Mouse (Mus musculus) megakaryocyte, embryonic 14.5 days (primary cell): Measurements from ENCODE around the gene Igfbp4. TPM values are rescaled to one million over a fixed set of nuclear protein-coding genes. Genes with fewer than 3 reads are reported as not detected.

Experiments used
- H3K27me3 ChIP-seq: replicated peaks from 2 replicates; pipeline ENCODE3; 2012; ENCODE audit warnings: inconsistent platforms
- H3K36me3 ChIP-seq: replicated peaks from 2 replicates; pipeline ENCODE3; 2012; ENCODE audit warnings: low read length, inconsistent platforms, mixed read lengths
- H3K4me1 ChIP-seq: 2 replicates; pipeline ENCODE4 v1.6.1; 2012; ENCODE audit warnings: inconsistent platforms
- H3K4me3 ChIP-seq: replicated peaks from 2 replicates; pipeline ENCODE3; 2012; ENCODE audit warnings: moderate library complexity, mild to moderate bottlenecking, inconsistent platforms
- H3K9me3 ChIP-seq: 2 replicates; pipeline ENCODE4 v1.6.1; 2012; ENCODE audit warnings: inconsistent platforms
- FLI1 ChIP-seq: IDR thresholded peaks from 2 replicates; pipeline ENCODE4 v1.6.1; 2012; ENCODE audit warnings: low read length, inconsistent platforms, mixed read lengths
- GATA1 ChIP-seq: IDR thresholded peaks from 3 replicates; pipeline ENCODE4 v1.6.1; 2012; ENCODE audit warnings: mixed read lengths, low read length, inconsistent platforms, borderline replicate concordance
- polyA plus RNA-seq: library from polyadenylated mRNA; stranded (reverse); fragments of >175 nt; gene quantifications from 2 replicates; pipeline ENCODE4 v1.2.3, GENCODE M21; 2012; ENCODE audit warnings: low replicate concordance; ENCODE audit not compliant: insufficient read depth

The Igfbp4 gene
- polyA plus RNA-seq, 1 experiment: 111 TPM

DNA sequence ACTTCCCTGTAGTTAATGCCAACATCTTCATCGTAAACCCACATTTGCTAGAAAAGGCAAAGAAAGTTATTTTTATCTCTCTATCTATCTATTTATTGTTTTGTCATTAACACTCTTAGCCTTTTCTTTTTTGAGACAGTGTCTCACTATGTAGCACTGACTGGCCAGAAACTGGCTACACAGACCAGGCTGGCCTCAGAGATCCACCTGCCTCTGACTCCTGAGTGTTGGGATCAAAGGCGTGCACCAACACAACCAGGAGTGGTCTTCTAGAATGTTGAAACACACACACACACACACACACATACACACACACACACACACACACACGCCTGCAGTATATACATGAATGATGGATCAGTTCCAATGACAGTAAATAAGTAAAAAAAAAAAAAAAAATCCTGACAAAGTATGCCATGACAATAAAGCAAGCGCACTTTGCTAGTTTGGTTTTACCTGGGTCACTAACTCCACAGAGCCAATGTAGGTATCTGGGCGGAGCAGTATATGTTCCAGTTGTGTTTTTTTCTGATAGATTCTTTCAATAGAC lies 18.6 kb upstream of the Igfbp4 start:
- Histone ChIP-seq H3K27me3 (no peaks in the 10 kb centered on the region), H3K4me3 (peak overlapping the region; percentile 95), H3K4me1 (peaks cover 36% of the 10 kb centered on the region), H3K9me3 (no peaks in the 10 kb centered on the region), H3K36me3 (peaks cover 45% of the 10 kb centered on the region)
- TF ChIP-seq GATA1 (no peak), FLI1 (no peak)

DNA sequence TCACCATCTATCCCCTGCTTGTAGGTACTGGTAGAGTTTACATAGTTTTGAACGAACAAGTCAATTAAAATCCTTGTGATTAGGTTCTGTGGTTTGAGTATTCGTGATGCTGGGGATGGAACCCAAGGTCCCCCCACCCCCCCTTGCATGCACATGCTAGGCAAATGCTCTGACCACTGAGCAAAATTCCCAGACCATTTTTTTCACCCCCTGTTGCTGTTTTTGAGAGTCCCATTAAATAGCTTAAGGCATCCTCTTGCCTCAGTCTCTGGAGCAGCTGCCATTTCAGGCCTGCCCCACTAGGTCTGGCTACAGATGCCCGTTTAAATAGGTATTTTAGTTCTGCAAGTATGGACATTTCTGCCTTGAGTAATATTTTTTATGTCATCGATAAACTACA lies 17.9 kb upstream of the Igfbp4 start:
- no peak for TF ChIP-seq GATA1
- no peak for TF ChIP-seq FLI1
- no peaks in the 10 kb centered on the region for H3K27me3 ChIP-seq
- peaks cover 39% of the 10 kb centered on the region for H3K36me3 ChIP-seq
- H3K4me3 ChIP-seq: peak overlapping the region; percentile 95
- peaks cover 36% of the 10 kb centered on the region for H3K4me1 ChIP-seq
- no peaks in the 10 kb centered on the region for H3K9me3 ChIP-seq

GRCm38 (mm10) chr11:99023500-99024467 lies 17.3 kb upstream of the Igfbp4 start, which contains the start of gene Top2a:
Gene Top2a, minus strand, starts transcription at chr11:99024189.
- TF ChIP-seq FLI1: peak; percentile 48; the same call in 1 of the 2 replicates
- peak; percentile 92; the same call in 2 of the 3 replicates for TF ChIP-seq GATA1
- H3K4me1 ChIP-seq: peaks cover 40% of the 10 kb centered on the region
- H3K4me3 ChIP-seq: peak within 1 kb of the TSS; percentile 95
- no peaks in the 10 kb centered on the region; the same call in 1 of the 2 replicates for H3K9me3 ChIP-seq
- no peaks in the 10 kb centered on the region for H3K27me3 ChIP-seq
- H3K36me3 ChIP-seq: peaks cover 32% of the 10 kb centered on the region

- TF ChIP-seq GATA1: no peak
- Histone ChIP-seq H3K27me3 (no peaks in the 10 kb centered on the region), H3K4me1 (peaks cover 42% of the 10 kb centered on the region), H3K4me3 (peak overlapping the region; percentile 95), H3K9me3 (no peaks in the 10 kb centered on the region; the same call in 1 of the 2 replicates), H3K36me3 (peaks cover 24% of the 10 kb centered on the region)
These were observed 16.4 kb upstream of the Igfbp4 start for GRCm38 (mm10) chr11:99024468-99025134.

DNA sequence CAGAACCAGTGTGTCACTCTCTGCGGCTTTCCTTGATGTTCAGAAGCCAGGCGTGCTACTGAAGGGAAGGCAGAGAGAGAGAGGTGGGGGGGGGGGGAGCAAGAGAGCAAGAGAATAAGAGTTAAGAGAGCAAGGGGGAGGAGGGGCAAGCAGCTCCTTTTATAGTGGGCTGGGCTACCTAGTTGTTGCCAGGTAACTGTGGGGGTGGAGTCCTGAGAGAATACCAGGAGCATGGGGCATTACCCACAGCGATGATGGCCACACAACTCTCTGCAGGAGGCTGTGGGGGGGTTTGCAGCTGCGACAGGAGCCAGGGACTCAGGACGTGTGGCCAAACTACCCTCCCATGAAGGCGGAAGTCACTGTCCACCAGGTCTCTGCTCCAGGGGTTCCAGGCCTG lies 15.2 kb upstream of the Igfbp4 start:
- no peaks in the 10 kb centered on the region; the same call in 1 of the 2 replicates for H3K9me3 ChIP-seq
- peaks cover 4% of the 10 kb centered on the region for H3K27me3 ChIP-seq
- H3K36me3 ChIP-seq: peaks cover 15% of the 10 kb centered on the region
- H3K4me3 ChIP-seq: no peak overlapping the region
- TF ChIP-seq FLI1: no peak
- TF ChIP-seq GATA1: no peak
- peaks cover 46% of the 10 kb centered on the region for H3K4me1 ChIP-seq

DNA sequence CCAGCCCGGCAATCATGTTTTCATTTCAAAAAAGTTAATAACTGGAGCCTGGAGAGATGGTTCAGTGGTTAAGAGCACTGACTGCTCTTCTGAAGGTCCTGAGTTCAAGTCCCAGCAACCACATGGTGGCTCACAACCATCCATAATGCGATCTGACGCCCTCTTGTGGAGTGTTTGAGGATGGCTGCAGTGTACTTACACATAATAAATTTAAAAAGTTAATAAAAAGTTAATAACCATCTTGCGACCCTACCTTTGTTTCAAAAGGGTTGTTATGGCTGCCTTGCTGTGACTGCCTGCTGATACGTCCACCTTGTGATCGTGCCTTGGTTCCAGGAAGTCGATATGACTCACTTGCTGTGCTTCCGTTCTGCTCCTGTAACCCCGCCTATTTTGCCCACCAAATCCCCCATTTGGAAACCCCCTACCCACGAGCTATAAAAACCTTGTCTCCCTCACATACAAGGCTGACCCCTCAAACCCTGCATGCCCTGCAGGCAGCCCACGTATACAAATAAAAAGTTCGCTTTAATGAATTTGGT lies 14.1 kb upstream of the Igfbp4 start:
- Histone ChIP-seq H3K4me3 (no peak overlapping the region), H3K9me3 (no peaks in the 10 kb centered on the region; the same call in 1 of the 2 replicates), H3K27me3 (peaks cover 8% of the 10 kb centered on the region), H3K36me3 (peaks cover 4% of the 10 kb centered on the region), H3K4me1 (peaks cover 43% of the 10 kb centered on the region)
- TF ChIP-seq GATA1 (no peak), FLI1 (no peak)

DNA sequence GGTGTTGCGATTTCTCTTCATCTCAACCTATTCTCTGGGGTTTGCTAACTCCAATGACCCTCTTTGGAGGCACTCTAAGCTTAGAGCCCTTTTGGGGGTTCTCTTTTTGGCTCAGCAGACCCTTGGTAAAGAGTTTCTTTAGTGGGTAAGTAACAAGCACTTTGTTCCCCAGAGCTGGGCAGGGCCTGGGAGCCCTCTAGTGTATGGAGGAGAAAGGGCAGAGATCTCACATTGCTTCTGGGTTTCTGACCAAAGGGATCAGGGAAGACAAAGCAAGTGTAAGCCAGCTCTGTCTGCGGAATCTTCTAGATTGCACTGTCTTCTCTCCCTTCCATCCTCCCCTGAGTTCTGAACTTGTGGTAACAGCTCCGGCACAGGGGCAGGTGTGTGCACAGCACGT lies 5.7 kb upstream of the Igfbp4 start:
- Histone ChIP-seq H3K4me1 (peaks cover 39% of the 10 kb centered on the region), H3K4me3 (no peak overlapping the region), H3K36me3 (no peaks in the 10 kb centered on the region), H3K27me3 (peaks cover 46% of the 10 kb centered on the region), H3K9me3 (no peaks in the 10 kb centered on the region)
- no peak for TF ChIP-seq FLI1
- TF ChIP-seq GATA1: no peak

- Histone ChIP-seq H3K9me3 (no peaks in the 10 kb centered on the region), H3K4me3 (peak overlapping the region; percentile 23), H3K27me3 (peaks cover 48% of the 10 kb centered on the region), H3K36me3 (no peaks in the 10 kb centered on the region), H3K4me1 (peaks cover 39% of the 10 kb centered on the region)
- TF ChIP-seq GATA1: no peak
- no peak for TF ChIP-seq FLI1
These were observed 4.8 kb upstream of the Igfbp4 start for GRCm38 (mm10) chr11:99036254-99036653.

DNA sequence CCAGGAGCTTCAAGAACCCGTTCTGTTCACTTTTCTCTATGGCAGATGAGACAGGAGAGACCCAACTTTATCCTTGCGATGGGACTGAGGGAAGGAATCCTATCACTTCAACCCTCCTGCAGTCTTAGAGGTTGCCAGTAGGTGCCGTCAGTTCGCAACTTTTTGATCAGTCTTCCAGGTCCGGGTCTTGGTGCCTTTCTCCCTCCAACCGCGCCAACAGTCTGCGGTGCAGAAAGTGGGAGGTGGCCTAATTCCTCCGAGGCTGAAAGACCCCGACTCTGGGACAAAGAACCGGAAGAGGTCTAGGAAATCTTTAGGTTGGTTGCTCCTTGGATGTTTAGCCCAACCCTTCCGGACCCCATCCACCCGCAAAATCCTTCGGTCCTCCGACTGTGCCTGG lies 1.3 kb upstream of the Igfbp4 start:
- Histone ChIP-seq H3K9me3 (no peaks in the 10 kb centered on the region), H3K4me1 (peaks cover 64% of the 10 kb centered on the region), H3K27me3 (peaks cover 59% of the 10 kb centered on the region), H3K4me3 (peak overlapping the region; percentile 92), H3K36me3 (no peaks in the 10 kb centered on the region)
- TF ChIP-seq GATA1 (no peak), FLI1 (no peak)
